In the genomic region with DNA sequence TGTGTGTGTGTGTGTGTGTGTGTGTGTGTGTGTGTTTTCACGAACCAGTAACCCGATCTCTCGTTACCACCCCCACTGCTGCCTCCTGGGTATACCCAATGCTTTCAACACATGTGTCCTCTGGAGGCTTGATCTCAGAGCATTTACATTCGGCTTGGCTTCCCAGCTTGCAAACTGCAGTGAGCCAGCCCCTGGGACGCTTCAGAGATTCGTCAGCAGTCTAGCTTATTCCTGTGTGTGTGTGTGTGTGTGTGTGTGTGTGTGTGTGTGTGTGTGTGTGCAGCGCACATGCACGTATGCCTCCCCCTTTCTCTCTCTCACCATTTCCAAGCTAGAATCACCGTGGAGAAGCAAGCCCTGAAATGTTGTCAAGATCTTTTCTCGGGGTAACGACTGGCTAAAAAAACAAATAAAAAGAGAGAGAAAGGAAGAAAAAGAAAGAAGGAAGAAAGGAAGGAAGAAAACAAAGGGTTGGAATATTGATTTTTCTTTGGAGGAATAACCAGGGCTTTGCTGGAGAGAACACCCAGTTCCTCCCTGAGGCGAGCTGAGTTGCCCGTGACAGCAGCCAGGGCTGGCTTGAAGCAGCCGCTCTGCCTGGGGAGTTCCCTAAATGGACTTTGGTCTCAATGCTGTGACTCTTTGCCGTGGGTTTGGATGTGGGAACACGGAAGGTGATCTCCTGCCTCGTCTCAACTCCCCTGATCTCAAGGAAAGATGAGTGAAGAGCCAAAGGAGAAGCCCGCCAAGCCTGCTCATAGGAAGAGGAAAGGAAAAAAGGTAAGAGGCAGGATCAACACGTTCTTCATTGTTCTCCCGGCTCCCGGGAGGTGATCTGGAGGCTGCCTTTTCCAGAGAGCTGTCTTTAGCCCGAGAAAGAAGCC, we compare ENCODE assay signal across 8 mouse cellular contexts.
DNase-seq lines count a peak whose midpoint lies in the region; ATAC-seq lines count a peak whose summit lies in the region.

No protein-coding gene starts in this region.

- H3K4me3 ChIP-seq in hindbrain, embryonic 16.5 days (ENCODE audit: low read length) = peak overlapping the region; percentile 72
- peak overlapping the region; percentile 40 for H3K4me3 ChIP-seq in midbrain, embryonic 11.5 days (ENCODE audit: low read depth, low read length)
- H3K4me3 ChIP-seq in stomach, embryonic 14.5 days (ENCODE audit: low read depth, low read length) = peak overlapping the region; percentile 42

- H3K9me3 ChIP-seq in hindbrain, embryonic 16.5 days (ENCODE audit: control insufficient read depth, low read length) = 0 out of 2 replicates have a peak, but pooled peaks cover 2% of the 10 kb centered on the region
- H3K9me3 ChIP-seq in midbrain, embryonic 11.5 days (ENCODE audit: control insufficient read depth, low read length) = no peaks in the 10 kb centered on the region
- H3K9me3 ChIP-seq in stomach, embryonic 14.5 days (ENCODE audit: control insufficient read depth, low read depth, low read length) = no peaks in the 10 kb centered on the region

- H3K27ac ChIP-seq in hindbrain, embryonic 16.5 days (ENCODE audit: low read depth, low read length) = peak overlapping the region; percentile 93
- peak overlapping the region; percentile 60 for H3K27ac ChIP-seq in midbrain, embryonic 11.5 days (ENCODE audit: low read depth, low read length)
- peak overlapping the region; percentile 82 for H3K27ac ChIP-seq in stomach, embryonic 14.5 days (ENCODE audit: low read length)

- H3K27me3 ChIP-seq in hindbrain, embryonic 16.5 days (replicated peaks; ENCODE audit: control insufficient read depth, insufficient read depth, low read length) = no peaks in the 10 kb centered on the region
- no peaks in the 10 kb centered on the region for H3K27me3 ChIP-seq in midbrain, embryonic 11.5 days (ENCODE audit: control insufficient read depth, insufficient read depth, low read length)
- no peaks in the 10 kb centered on the region for H3K27me3 ChIP-seq in stomach, embryonic 14.5 days (ENCODE audit: control insufficient read depth, insufficient read depth, low read length)

- DNase-seq in adipocyte (ENCODE audit: low spot score) = peak; percentile 48
- DNase-seq in cerebellum, postnatal 36 days = peak; percentile 33 to 53
- DNase-seq in frontal cortex, postnatal 36 days (ENCODE audit: low spot score in 2 of 2) = peak; percentile 51 to 67
- peak; percentile 47 to 56 for DNase-seq in left cerebral cortex, adult 18-20 months (ENCODE audit: low spot score in 2 of 2)
- DNase-seq in midbrain, embryonic 11.5 days (ENCODE audit: low spot score, missing footprints) = peak; percentile 95
- no peak for DNase-seq in T-cell, adult 2 months (ENCODE audit: low spot score)

- H3K4me1 ChIP-seq in hindbrain, embryonic 16.5 days (ENCODE audit: control insufficient read depth, insufficient read depth, low read depth, low read length) = peaks cover 15% of the 10 kb centered on the region
- H3K4me1 ChIP-seq in midbrain, embryonic 11.5 days (ENCODE audit: control insufficient read depth, insufficient read depth, low read length) = no peaks in the 10 kb centered on the region
- no peaks in the 10 kb centered on the region for H3K4me1 ChIP-seq in stomach, embryonic 14.5 days (ENCODE audit: control insufficient read depth, insufficient read depth, low read length)

- peak overlapping the region; percentile 83 for H3K9ac ChIP-seq in hindbrain, embryonic 16.5 days (ENCODE audit: low read depth, low read length)
- H3K9ac ChIP-seq in midbrain, embryonic 11.5 days (ENCODE audit: low read length) = peak overlapping the region; percentile 66
- H3K9ac ChIP-seq in stomach, embryonic 14.5 days (replicated peaks; ENCODE audit: low read depth, low read length) = peak overlapping the region; percentile 48

- WGBS in hindbrain, embryonic 16.5 days = 3% methylated on average over 22 of the region's 22 CpGs
- 7% methylated on average over 22 of the region's 22 CpGs for WGBS in midbrain, embryonic 11.5 days
- 2% methylated on average over 22 of the region's 22 CpGs for WGBS in stomach, embryonic 14.5 days

- H3K36me3 ChIP-seq in hindbrain, embryonic 16.5 days (ENCODE audit: control insufficient read depth, insufficient read depth, low read length) = no peaks in the 10 kb centered on the region
- H3K36me3 ChIP-seq in midbrain, embryonic 11.5 days (ENCODE audit: control insufficient read depth, insufficient read depth, low read length) = no peaks in the 10 kb centered on the region
- H3K36me3 ChIP-seq in stomach, embryonic 14.5 days (ENCODE audit: control insufficient read depth, insufficient read depth, low read length) = no peaks in the 10 kb centered on the region

- peak overlapping the region; percentile 59 for H3K4me2 ChIP-seq in hindbrain, embryonic 16.5 days (ENCODE audit: low read length)
- peak overlapping the region; percentile 45 for H3K4me2 ChIP-seq in midbrain, embryonic 11.5 days
- H3K4me2 ChIP-seq in stomach, embryonic 14.5 days (replicated peaks; ENCODE audit: low read depth, low read length) = peak overlapping the region; percentile 65

- peak; percentile 71 for ATAC-seq in hindbrain, embryonic 16.5 days
- peak; percentile 77 for ATAC-seq in midbrain, embryonic 11.5 days (ENCODE audit: low FRiP score)
- ATAC-seq in stomach, embryonic 14.5 days (ENCODE audit: insufficient number of reproducible peaks, insufficient read depth, low FRiP score, low read depth) = peak; percentile 73; the same call in 1 of the 2 replicates
